Mouse (Mus musculus) ES-Bruce4 (cell line): ENCODE data around the gene Blm. TPM values are rescaled to one million over a fixed set of nuclear protein-coding genes. Genes with fewer than 3 reads are reported as not detected.

Experiments used
- H3K27ac ChIP-seq: 2 replicates; pipeline ENCODE4 v1.5.1; 2012; ENCODE audit warnings: low read length, inconsistent platforms; ENCODE audit not compliant: insufficient read depth
- H3K27me3 ChIP-seq: 2 replicates; pipeline ENCODE4 v1.6.1; 2012; ENCODE audit warnings: mild to moderate bottlenecking, low read length, inconsistent platforms; ENCODE audit not compliant: control insufficient read depth, poor library complexity, insufficient read depth, severe bottlenecking
- H3K36me3 ChIP-seq: 2 replicates; pipeline ENCODE4 v1.6.1; 2012; ENCODE audit warnings: inconsistent platforms, mild to moderate bottlenecking, low read length, moderate library complexity; ENCODE audit not compliant: control insufficient read depth, poor library complexity, insufficient read depth, severe bottlenecking
- H3K4me1 ChIP-seq: one replicate; pipeline ENCODE4 v1.8.1; 2011; ENCODE audit warnings: low read length; ENCODE audit not compliant: control insufficient read depth, insufficient read depth
- H3K4me3 ChIP-seq: 2 replicates; pipeline ENCODE4 v1.5.1; 2011; ENCODE audit warnings: low read depth, mild to moderate bottlenecking, low read length
- H3K9ac ChIP-seq: 2 replicates; pipeline ENCODE4 v1.6.1; 2012; ENCODE audit warnings: low read depth, mild to moderate bottlenecking, inconsistent platforms; ENCODE audit not compliant: poor library complexity, severe bottlenecking
- H3K9me3 ChIP-seq: replicated peaks from 2 replicates; pipeline ENCODE4 v1.6.1; 2012; ENCODE audit warnings: mild to moderate bottlenecking, low read length, inconsistent platforms; ENCODE audit not compliant: control insufficient read depth, poor library complexity, insufficient read depth, severe bottlenecking
- CTCF ChIP-seq: IDR thresholded peaks from one replicate; pipeline ENCODE4 v1.8.1; 2011; ENCODE audit warnings: low read depth, low read length
- EP300 ChIP-seq: IDR thresholded peaks from 2 replicates; pipeline ENCODE4 v1.6.1; 2011; ENCODE audit warnings: low read depth, low read length; ENCODE audit not compliant: insufficient read depth
- POLR2A ChIP-seq: IDR thresholded peaks from one replicate; pipeline ENCODE4 v1.8.1; 2011; ENCODE audit warnings: low read length; ENCODE audit not compliant: insufficient read depth
- polyA plus RNA-seq: library from polyadenylated mRNA; stranded (reverse); fragments of >200 nt; gene quantifications from 2 replicates; pipeline ENCODE4 v1.2.4, GENCODE M21; 2011; ENCODE audit warnings: low read depth; ENCODE audit not compliant: missing spikeins, insufficient read depth, insufficient read length

The Blm gene
- polyA plus RNA-seq, 1 experiment: 139 TPM

DNA sequence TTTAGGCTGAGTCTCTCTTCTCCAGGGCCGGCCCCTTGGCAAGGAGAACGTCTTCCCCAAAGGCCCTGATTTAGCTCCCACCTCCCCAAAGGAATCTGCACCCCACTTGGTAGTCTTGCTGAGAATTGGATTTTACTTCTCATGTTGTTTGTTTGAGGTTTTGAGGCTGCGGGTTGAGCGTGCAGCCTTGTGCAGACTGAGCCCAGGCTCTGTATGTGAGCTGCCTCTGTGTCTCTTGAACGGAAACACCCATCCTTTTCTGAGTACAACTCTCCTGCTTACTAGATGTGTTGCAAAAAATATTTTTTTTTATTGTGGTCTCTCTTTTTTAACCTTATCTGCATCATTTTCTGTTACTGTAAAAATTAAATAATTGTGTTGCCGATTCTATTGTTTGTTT, 113.3 kb downstream of the Blm start:
- H3K9ac ChIP-seq: no peak overlapping the region
- H3K9me3 ChIP-seq: no peaks in the 10 kb centered on the region
- H3K4me1 ChIP-seq: no peaks in the 10 kb centered on the region
- no peaks in the 10 kb centered on the region for H3K27me3 ChIP-seq
- H3K27ac ChIP-seq: no peak overlapping the region
- H3K4me3 ChIP-seq: no peak overlapping the region
- no peaks in the 10 kb centered on the region for H3K36me3 ChIP-seq
- TF ChIP-seq POLR2A: no peak
- no peak for TF ChIP-seq CTCF
- TF ChIP-seq EP300: no peak

DNA sequence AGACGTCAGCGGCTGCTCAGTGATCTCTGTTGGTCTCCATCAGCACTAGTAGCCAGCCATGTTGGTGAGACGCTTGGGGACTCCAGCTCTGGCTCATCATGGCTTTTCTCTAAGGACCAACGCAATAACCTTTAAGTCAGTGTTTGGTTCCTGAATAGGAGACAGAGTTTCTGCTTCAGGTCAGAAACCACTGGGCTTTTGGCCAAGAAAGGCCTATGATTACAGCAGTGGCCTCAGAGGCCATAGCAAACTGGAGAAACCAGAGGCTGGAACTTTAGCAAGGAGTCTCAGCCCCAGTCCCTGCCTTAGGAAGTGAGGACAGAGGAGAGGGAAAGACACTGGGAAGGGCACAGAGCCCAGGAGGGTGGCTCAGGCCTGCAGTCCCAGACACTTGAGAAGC, 114.3 kb downstream of the Blm start:
- no peaks in the 10 kb centered on the region for H3K4me1 ChIP-seq
- H3K27me3 ChIP-seq: no peaks in the 10 kb centered on the region
- H3K36me3 ChIP-seq: no peaks in the 10 kb centered on the region
- H3K9me3 ChIP-seq: no peaks in the 10 kb centered on the region
- no peak overlapping the region for H3K4me3 ChIP-seq
- H3K9ac ChIP-seq: no peak overlapping the region
- no peak overlapping the region for H3K27ac ChIP-seq
- TF ChIP-seq EP300 (no peak), CTCF (no peak), POLR2A (no peak)

DNA sequence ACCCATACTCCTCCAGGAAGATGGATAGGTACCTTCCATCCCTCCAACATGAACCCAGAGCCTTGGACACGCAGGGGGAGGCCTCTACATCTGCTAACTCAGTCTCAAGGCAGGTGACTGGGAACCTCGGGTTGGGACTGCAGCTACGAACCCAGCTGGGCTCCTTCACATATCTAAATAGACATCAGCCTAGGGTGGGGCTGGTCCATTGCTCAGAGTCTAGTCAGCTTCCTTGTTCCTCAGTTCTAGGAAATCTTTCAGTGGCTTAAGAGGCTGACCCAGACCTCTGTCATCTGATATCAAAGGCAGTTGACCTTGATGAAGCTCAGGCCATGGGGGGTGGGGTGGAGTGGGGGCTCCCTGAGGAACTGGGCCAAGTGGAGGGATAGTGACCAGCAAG, 115.6 kb downstream of the Blm start:
- no peak overlapping the region for H3K27ac ChIP-seq
- H3K4me1 ChIP-seq: no peaks in the 10 kb centered on the region
- TF ChIP-seq CTCF (no peak), EP300 (no peak), POLR2A (no peak)

DNA sequence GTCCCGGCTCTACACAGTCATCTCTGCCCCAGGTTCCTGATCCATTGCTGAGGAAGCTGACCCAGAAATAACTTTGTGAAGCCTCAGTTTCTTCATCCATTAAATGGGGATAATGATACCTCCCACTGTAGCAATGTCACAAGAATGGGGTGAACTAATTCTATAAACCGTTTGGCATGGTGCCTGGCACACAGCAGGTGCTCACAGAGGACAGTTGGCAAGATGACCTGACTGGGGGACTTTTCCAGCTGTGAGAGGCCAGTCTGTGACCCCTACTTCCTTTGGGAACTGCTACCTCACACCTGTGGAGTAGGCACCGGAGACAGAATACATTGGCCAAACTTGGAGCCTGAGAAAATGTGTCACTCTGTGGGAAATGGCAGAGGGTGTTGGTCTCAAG, 116.9 kb downstream of the Blm start:
- TF ChIP-seq CTCF (no peak), POLR2A (no peak), EP300 (no peak)
- no peak overlapping the region for H3K9ac ChIP-seq
- H3K27me3 ChIP-seq: no peaks in the 10 kb centered on the region
- no peak overlapping the region for H3K4me3 ChIP-seq
- H3K36me3 ChIP-seq: no peaks in the 10 kb centered on the region
- H3K4me1 ChIP-seq: no peaks in the 10 kb centered on the region
- no peak overlapping the region for H3K27ac ChIP-seq
- no peaks in the 10 kb centered on the region for H3K9me3 ChIP-seq

More for the DNA sequence above, 115.6 kb downstream of the Blm start:
- no peaks in the 10 kb centered on the region for H3K9me3 ChIP-seq
- no peaks in the 10 kb centered on the region for H3K27me3 ChIP-seq
- H3K4me3 ChIP-seq: no peak overlapping the region
- no peak overlapping the region for H3K9ac ChIP-seq
- no peaks in the 10 kb centered on the region for H3K36me3 ChIP-seq

DNA sequence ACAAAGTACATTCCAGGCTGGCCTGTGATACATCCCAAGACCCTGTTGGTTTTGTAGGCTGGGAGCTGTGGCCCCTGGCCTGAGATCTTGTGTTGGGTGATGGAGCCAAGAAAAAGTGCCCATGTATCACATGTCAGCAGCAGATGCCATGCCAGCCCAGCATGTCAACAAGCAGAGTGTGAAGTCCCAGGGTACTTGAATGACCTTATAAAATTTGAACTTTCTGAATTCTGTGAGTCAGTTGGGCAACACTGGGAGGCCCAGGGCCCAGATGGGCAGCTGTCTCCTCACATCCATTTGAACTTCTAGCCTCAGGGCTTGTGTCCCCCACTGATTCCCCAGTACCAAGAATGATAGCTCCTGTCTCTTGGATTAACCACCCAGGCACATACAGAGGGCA, 117.3 kb downstream of the Blm start:
- Histone ChIP-seq H3K9me3 (no peaks in the 10 kb centered on the region), H3K27ac (no peak overlapping the region), H3K27me3 (no peaks in the 10 kb centered on the region), H3K4me1 (no peaks in the 10 kb centered on the region), H3K36me3 (no peaks in the 10 kb centered on the region), H3K9ac (no peak overlapping the region), H3K4me3 (no peak overlapping the region)
- no peak for TF ChIP-seq CTCF
- TF ChIP-seq POLR2A: no peak
- no peak for TF ChIP-seq EP300

DNA sequence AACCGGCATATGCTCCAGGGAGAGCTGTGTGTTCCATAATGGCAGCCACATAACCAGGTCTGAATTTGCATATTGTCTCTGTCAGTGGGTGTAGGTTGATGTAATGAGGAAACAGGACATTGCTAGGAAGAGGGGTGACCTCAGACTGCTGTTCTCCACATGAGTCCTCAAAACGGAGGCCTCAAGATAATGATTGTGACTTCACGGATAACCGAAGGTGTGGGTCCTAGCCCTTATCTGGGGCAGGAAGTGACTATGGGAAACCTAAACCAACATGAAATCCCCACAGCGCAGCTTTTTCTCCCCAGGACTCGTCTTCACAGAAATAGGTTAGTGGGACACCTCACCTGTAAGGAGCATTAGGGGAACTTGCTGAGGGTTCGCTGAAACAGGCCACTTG, 118.0 kb downstream of the Blm start:
- H3K36me3 ChIP-seq: no peaks in the 10 kb centered on the region
- no peak for TF ChIP-seq EP300
- no peak for TF ChIP-seq CTCF
- no peak for TF ChIP-seq POLR2A
- no peak overlapping the region for H3K4me3 ChIP-seq
- H3K27ac ChIP-seq: no peak overlapping the region
- H3K4me1 ChIP-seq: no peaks in the 10 kb centered on the region
- H3K9ac ChIP-seq: no peak overlapping the region
- no peaks in the 10 kb centered on the region for H3K27me3 ChIP-seq
- no peaks in the 10 kb centered on the region for H3K9me3 ChIP-seq
